ENCODE assay signal across 11 mouse cellular contexts in the genomic region with DNA sequence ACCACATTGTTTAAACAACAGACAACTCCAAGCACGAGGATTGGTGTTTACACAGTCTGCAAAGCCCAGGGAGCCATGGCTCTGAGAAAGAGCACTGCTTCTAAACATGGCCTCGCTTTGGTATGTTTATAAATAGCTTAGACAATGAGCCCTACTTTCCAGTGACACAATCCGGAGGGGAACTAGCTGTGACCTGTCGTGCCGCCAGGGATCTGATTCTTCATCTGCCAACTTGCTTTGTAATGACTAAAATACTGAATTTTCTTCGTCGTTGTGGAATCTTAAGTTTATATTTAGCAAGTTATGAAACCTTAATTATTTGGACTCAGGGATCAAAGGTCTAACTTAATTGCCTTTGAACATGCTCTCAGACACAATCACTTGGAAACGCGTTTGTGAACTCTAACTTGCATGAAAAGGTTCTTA. TPM values are rescaled to one million over a fixed set of nuclear protein-coding genes. Genes with fewer than 3 reads are reported as not detected.
DNase-seq lines count a peak whose midpoint lies in the region; ATAC-seq and TF ChIP-seq lines count a peak whose summit lies in the region.
"Had no signal": no experiment of that assay in that cellular context is flagged by ENCODE, and none has a peak within 500 bp of the region (broad histone marks: within the 10 kb centered on the region; RNA-seq: fewer than 3 reads in every experiment).

No protein-coding gene starts in this region.

- no peak overlapping the region for H3K4me3 ChIP-seq in forebrain, postnatal 0 days (ENCODE audit: low read depth, low read length)
- H3K4me3 ChIP-seq in forebrain, embryonic 16.5 days (replicated peaks; ENCODE audit: low read length), result no peak overlapping the region
- H3K4me3 ChIP-seq in lung, embryonic 14.5 days (ENCODE audit: low read depth, low read length), result no peak overlapping the region

- H3K9ac ChIP-seq in forebrain, postnatal 0 days, result no peak overlapping the region
- H3K9ac ChIP-seq in forebrain, embryonic 16.5 days (replicated peaks; ENCODE audit: low read depth, low read length), result no peak overlapping the region
- H3K9ac ChIP-seq in lung, embryonic 14.5 days, result no peak overlapping the region
- H3K9ac ChIP-seq: liver, postnatal 0 days had no signal

- 35% methylated on average over 9 of the region's 9 CpGs for WGBS in forebrain, postnatal 0 days
- 61% methylated on average over 9 of the region's 9 CpGs for WGBS in forebrain, embryonic 16.5 days
- WGBS in lung, embryonic 14.5 days, result 19% methylated on average over 9 of the region's 9 CpGs

- H3K4me2 ChIP-seq in forebrain, postnatal 0 days (ENCODE audit: low read depth), result no peak overlapping the region
- H3K4me2 ChIP-seq in forebrain, embryonic 16.5 days (ENCODE audit: low read length), result no peak overlapping the region
- H3K4me2 ChIP-seq in lung, embryonic 14.5 days, result no peak overlapping the region

- no peak for TF ChIP-seq CTCF in forebrain, postnatal 0 days (IDR thresholded peaks at IDR 0.05; ENCODE audit: low read depth)
- no peak for TF ChIP-seq CTCF in lung, embryonic 14.5 days (IDR thresholded peaks at IDR 0.05; ENCODE audit: low read depth)

- DNase-seq in forebrain, postnatal 0 days, result no peak
- DNase-seq in urinary bladder, postnatal 36 days (ENCODE audit: low spot score in 2 of 2), result peak; percentile 5 to 21
- no peak for DNase-seq in urinary bladder, adult 18-20 months (ENCODE audit: low spot score in 2 of 2)
- peak; percentile 83 for DNase-seq in lung, embryonic 14.5 days
- DNase-seq in yolk sac, embryonic 10.5 days (ENCODE audit: low spot score), result peak; percentile 71
- no peak for DNase-seq in layer of hippocampus, adult 8-10 months (ENCODE audit: low spot score in 2 of 2)
- DNase-seq: adrenal gland, postnatal 36 days; cerebellum, adult 9-10 months; liver, postnatal 0 days had no signal

- ATAC-seq in forebrain, postnatal 0 days, result peak; percentile 25; the same call in 1 of the 2 replicates
- ATAC-seq in forebrain, embryonic 16.5 days, result no peak
- peak; percentile 83 for ATAC-seq in lung, embryonic 14.5 days (ENCODE audit: insufficient read depth)
- ATAC-seq in cerebellum, adult (ENCODE audit: insufficient number of reproducible peaks, low FRiP score, low TSS enrichment), result no peak
- ATAC-seq: liver, postnatal 0 days had no signal

- no peaks in the 10 kb centered on the region for H3K4me1 ChIP-seq in forebrain, postnatal 0 days (ENCODE audit: insufficient read depth)
- H3K4me1 ChIP-seq in forebrain, embryonic 16.5 days (replicated peaks; ENCODE audit: control insufficient read depth, insufficient read depth, low read length), result no peaks in the 10 kb centered on the region
- H3K4me1 ChIP-seq in lung, embryonic 14.5 days (ENCODE audit: insufficient read depth), result 0 out of 2 replicates have a peak, but pooled peaks cover 4% of the 10 kb centered on the region

- H3K27ac ChIP-seq in forebrain, postnatal 0 days (ENCODE audit: low read depth, low read length), result no peak overlapping the region
- no peak overlapping the region for H3K27ac ChIP-seq in forebrain, embryonic 16.5 days (ENCODE audit: low read length)
- H3K27ac ChIP-seq in lung, embryonic 14.5 days (ENCODE audit: low read depth), result 0 out of 2 replicates have a peak overlapping the region, but pooled peaks have one; percentile 40

- no peaks in the 10 kb centered on the region for H3K9me3 ChIP-seq in forebrain, postnatal 0 days (ENCODE audit: low read length)
- no peaks in the 10 kb centered on the region for H3K9me3 ChIP-seq in forebrain, embryonic 16.5 days (ENCODE audit: control insufficient read depth, low read length)
- no peaks in the 10 kb centered on the region for H3K9me3 ChIP-seq in lung, embryonic 14.5 days (ENCODE audit: low read depth, low read length)

- no peaks in the 10 kb centered on the region for H3K36me3 ChIP-seq in forebrain, postnatal 0 days (ENCODE audit: insufficient read depth)
- H3K36me3 ChIP-seq in forebrain, embryonic 16.5 days (ENCODE audit: control insufficient read depth, insufficient read depth), result no peaks in the 10 kb centered on the region
- peaks cover 28% of the 10 kb centered on the region; the same call in 1 of the 2 replicates for H3K36me3 ChIP-seq in lung, embryonic 14.5 days (ENCODE audit: insufficient read depth)

- H3K27me3 ChIP-seq in forebrain, postnatal 0 days (ENCODE audit: insufficient read depth, low read length), result no peaks in the 10 kb centered on the region
- no peaks in the 10 kb centered on the region for H3K27me3 ChIP-seq in forebrain, embryonic 16.5 days (replicated peaks; ENCODE audit: control insufficient read depth, insufficient read depth, low read length)
- no peaks in the 10 kb centered on the region for H3K27me3 ChIP-seq in lung, embryonic 14.5 days (ENCODE audit: insufficient read depth, low read length)

RNA-seq across cellular contexts. Expression of a gene that starts 23.1 kb away (rescaled TPM):
- total RNA-seq in forebrain, postnatal 0 days (2014; rRNA removed), result 14.0 and 19.1 TPM in 2 replicates
- polyA plus RNA-seq in forebrain, postnatal 0 days (2015; fragmentation: Nextera tagmentation; extraction: Ambion mirVana), result 38.9 and 42.1 TPM in 2 replicates
- polyA plus RNA-seq in forebrain, embryonic 16.5 days (2015; fragmentation: Nextera tagmentation; extraction: Ambion mirVana), result 33.0 and 34.4 TPM in 2 replicates
- 33.8 and 36.5 TPM in 2 replicates for polyA plus RNA-seq in lung, embryonic 14.5 days (2014; fragmentation: Nextera tagmentation; extraction: Ambion mirVana)
- total RNA-seq in layer of hippocampus, adult 8-10 months (2022), result 10 to 100 TPM; 21.0 to 27.2 (median 23.5) TPM

Comparison
In these comparisons a context has a peak if more than half of its experiments do, and no peak if none do; other contexts are left out.
1. ATAC-seq: peak in forebrain, postnatal 0 days (single experiment) and lung, embryonic 14.5 days (single experiment); none in forebrain, embryonic 16.5 days (single experiment) and cerebellum, adult (single experiment).
2. DNase-seq: peak in urinary bladder, postnatal 36 days (2 of 2), lung, embryonic 14.5 days (single experiment) and yolk sac, embryonic 10.5 days (single experiment); none in forebrain, postnatal 0 days (single experiment), urinary bladder, adult 18-20 months (0 of 2) and layer of hippocampus, adult 8-10 months (0 of 2).